Mouse (Mus musculus): Measurements from ENCODE around the gene Aldh1a7.

GRCm38 (mm10) chr19:20702074-20702473 lies 25.3 kb downstream of the Aldh1a7 start:
- TF ChIP-seq CTCF (IDR thresholded peaks at IDR 0.05; ENCODE audit: extremely low read depth, insufficient read depth, low read length) (no peak), POLR2A (IDR thresholded peaks at IDR 0.05; ENCODE audit: extremely low read depth, insufficient read depth, low read length) (no peak)

Data from cortical plate, adult 2 months (tissue).